Mouse (Mus musculus) liver, postnatal 0 days (tissue): ENCODE measurements around the gene Btnl2. TPM values are rescaled to one million over a fixed set of nuclear protein-coding genes. Genes with fewer than 3 reads are reported as not detected.

Source experiments
- ATAC-seq: fragments of 200-750 bp; cut with Nextera tagmentation; 2 replicates; pipeline ENCODE4 v1.8.0; 2017; ENCODE audit warnings: mild to moderate bottlenecking, moderate library complexity
- DNase-seq: peaks from one replicate; pipeline ENCODE4 v3.0.0-alpha.2; 2016
- H3K27ac ChIP-seq: fragments of 300-500 bp; sonication (generic); 2 replicates; pipeline ENCODE4 v1.5.1; 2014; ENCODE audit warnings: antibody characterized with exemption, moderate library complexity, mild to moderate bottlenecking, low read depth
- H3K27me3 ChIP-seq: fragments of 300-500 bp; sonication (generic); 2 replicates; pipeline ENCODE4 v1.6.1; 2014; ENCODE audit warnings: low read length, control low read depth, mixed read lengths; ENCODE audit not compliant: insufficient read depth
- H3K36me3 ChIP-seq: fragments of 300-500 bp; sonication (generic); replicated peaks from 2 replicates; pipeline ENCODE4 v1.6.1; 2014; ENCODE audit warnings: mild to moderate bottlenecking, control low read depth, low read length, moderate library complexity, mixed read lengths; ENCODE audit not compliant: insufficient read depth
- H3K4me1 ChIP-seq: fragments of 300-500 bp; sonication (generic); 2 replicates; pipeline ENCODE4 v1.6.1; 2014; ENCODE audit warnings: antibody characterized with exemption, mild to moderate bottlenecking, control low read depth; ENCODE audit not compliant: insufficient read depth
- H3K4me2 ChIP-seq: fragments of 300-500 bp; sonication (generic); 2 replicates; pipeline ENCODE4 v1.6.1; 2014; ENCODE audit warnings: low read depth, mild to moderate bottlenecking, low read length, moderate library complexity, mixed read lengths
- H3K4me3 ChIP-seq: fragments of 300-500 bp; sonication (generic); 2 replicates; pipeline ENCODE4 v1.5.1; 2014; ENCODE audit warnings: low read depth, low read length
- H3K9ac ChIP-seq: fragments of 300-500 bp; sonication (generic); replicated peaks from 2 replicates; pipeline ENCODE4 v1.6.1; 2014; ENCODE audit warnings: mild to moderate bottlenecking, moderate library complexity
- H3K9me3 ChIP-seq: fragments of 300-500 bp; sonication (generic); 2 replicates; pipeline ENCODE4 v1.6.1; 2016; ENCODE audit warnings: mild to moderate bottlenecking, control low read depth, low read length, mixed read lengths
- CTCF ChIP-seq: sonication (generic); IDR thresholded peaks from 2 replicates; pipeline ENCODE4 v1.5.1; 2016; ENCODE audit warnings: antibody characterized with exemption, low read depth
- EP300 ChIP-seq: IDR thresholded peaks from 2 replicates; pipeline ENCODE4 v1.6.1; 2016; ENCODE audit warnings: antibody characterized with exemption, low read depth, mild to moderate bottlenecking
- WGBS: fragments of 180-500 bp; shearing (Covaris S2); extraction: QIAGEN DNeasy Blood & Tissue Kit; methylation state at CpG from one replicate; pipeline ENCODE4 v1.1.7; 2014; ENCODE audit not compliant: insufficient replicate concordance; 5-methylcytosine and 5-hydroxymethylcytosine counted together
- polyA plus RNA-seq: library from polyadenylated mRNA; unstranded; fragments of >200 nt; fragmentation: Nextera tagmentation; extraction: Ambion mirVana; gene quantifications from 2 replicates; pipeline ENCODE4 v1.2.1, GENCODE M21; 2015

Btnl2 gene
- not detected in 2 replicates for polyA plus RNA-seq

DNA sequence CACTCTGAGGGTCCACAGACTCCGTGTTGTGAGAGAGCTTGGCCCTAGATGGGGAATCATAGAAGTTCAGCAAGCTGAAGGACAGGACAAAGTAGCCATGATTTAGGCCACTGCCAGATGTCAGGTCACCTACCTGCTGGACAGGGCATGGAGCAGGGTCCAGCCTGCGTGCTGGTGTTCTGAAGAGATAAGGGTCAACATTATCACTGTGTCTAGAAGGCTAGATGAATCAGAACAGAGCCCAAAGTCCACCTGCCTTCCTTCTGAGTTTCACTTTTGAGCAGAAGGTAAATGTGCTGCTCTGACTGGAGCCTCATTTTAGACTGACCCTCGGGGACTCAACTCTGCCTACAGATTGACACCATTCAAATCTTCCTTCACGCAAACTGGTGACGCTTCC is at the start of gene Btnl2:
Gene Btnl2 (plus strand): TSS at position 284 of the 400 bp plus-strand sequence.
- H3K4me3 ChIP-seq = no peak within 1 kb of the TSS
- WGBS = 68% methylated on average over 5 of the region's 5 CpGs
- no peak for TF ChIP-seq CTCF
- no peak for TF ChIP-seq EP300
- H3K9ac ChIP-seq = no peak within 1 kb of the TSS
- DNase-seq (no peak), ATAC-seq (no peak)
- H3K27ac ChIP-seq = peak within 1 kb of the TSS; percentile 70
- H3K4me2 ChIP-seq = peak within 1 kb of the TSS; percentile 11; the same call in 1 of the 2 replicates
- no peaks in the 10 kb centered on the region for H3K9me3 ChIP-seq
- H3K36me3 ChIP-seq = no peaks in the 10 kb centered on the region
- H3K4me1 ChIP-seq = peaks cover 11% of the 10 kb centered on the region
- H3K27me3 ChIP-seq = peaks cover 4% of the 10 kb centered on the region; the same call in 1 of the 2 replicates

DNA sequence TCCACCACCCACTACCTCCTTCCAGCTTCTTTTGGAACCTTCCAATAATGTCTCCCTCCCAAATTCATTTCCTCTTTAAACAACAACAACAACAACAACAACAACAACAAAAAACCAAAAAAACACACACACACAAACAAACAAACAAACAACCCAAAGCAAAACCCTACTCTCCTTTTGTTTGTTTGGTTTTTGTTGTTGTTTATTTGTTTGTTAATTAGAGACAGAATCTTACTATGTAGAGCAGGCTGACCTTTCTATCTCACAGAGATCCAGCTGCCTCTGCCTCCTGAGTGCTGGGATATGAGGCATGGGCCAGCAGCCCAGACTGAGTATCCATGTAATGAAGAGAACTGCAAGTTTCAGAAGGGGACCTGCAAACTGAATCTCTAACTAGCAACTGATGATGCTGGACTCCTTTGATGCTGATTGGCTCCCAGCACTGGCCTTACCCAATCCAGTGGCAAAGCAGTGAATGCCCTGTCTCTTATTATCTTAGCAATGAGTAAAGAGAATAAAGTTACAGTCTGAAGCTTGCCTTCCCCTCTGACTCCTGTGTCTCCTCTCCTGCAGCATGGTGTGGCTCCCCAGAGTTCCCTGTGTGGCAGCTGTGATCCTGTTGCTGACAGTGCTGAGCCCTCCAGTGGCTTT is 49.1 kb upstream of the Btnl2 start, which contains the start of gene H2-Eb1:
Gene H2-Eb1 (plus strand): TSS at position 488 of the 651 bp plus-strand sequence.
- H3K9me3 ChIP-seq = no peaks in the 10 kb centered on the region
- no peaks in the 10 kb centered on the region for H3K36me3 ChIP-seq
- DNase-seq (peak; percentile 82), ATAC-seq (peak; percentile 73)
- no peak within 1 kb of the TSS for H3K4me2 ChIP-seq
- H3K4me1 ChIP-seq = no peaks in the 10 kb centered on the region
- no peak within 1 kb of the TSS for H3K27ac ChIP-seq
- no peak within 1 kb of the TSS for H3K9ac ChIP-seq
- H3K27me3 ChIP-seq = no peaks in the 10 kb centered on the region
- H3K4me3 ChIP-seq = no peak within 1 kb of the TSS
- TF ChIP-seq EP300 (no peak), CTCF (no peak)

DNA sequence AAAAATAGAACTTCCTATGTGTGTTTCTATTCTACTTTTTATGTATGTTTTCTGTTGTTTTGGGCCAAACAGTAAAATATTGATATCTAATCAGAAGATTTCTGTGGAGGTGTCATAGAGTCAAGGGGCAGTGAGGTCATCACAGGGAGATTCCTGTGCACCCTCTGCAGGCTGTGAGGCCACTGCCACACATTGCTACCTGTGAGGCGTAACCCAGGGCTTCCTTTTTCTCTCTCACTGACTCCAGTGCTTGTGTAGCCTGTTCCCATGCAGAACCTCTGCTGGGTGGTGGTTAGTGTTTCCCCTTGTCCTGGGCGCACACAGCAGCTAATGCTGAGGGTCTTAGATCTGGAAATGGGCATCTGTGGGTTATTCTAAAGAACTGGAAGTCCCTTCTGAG is 48.2 kb upstream of the Btnl2 start:
- H3K27me3 ChIP-seq = no peaks in the 10 kb centered on the region
- H3K4me3 ChIP-seq = no peak overlapping the region
- no peaks in the 10 kb centered on the region for H3K4me1 ChIP-seq
- no peak for TF ChIP-seq EP300
- TF ChIP-seq CTCF = no peak
- WGBS = 64% methylated on average over 2 of the region's 2 CpGs
- ATAC-seq (no peak), DNase-seq (no peak)
- H3K4me2 ChIP-seq = no peak overlapping the region
- H3K9me3 ChIP-seq = no peaks in the 10 kb centered on the region
- H3K27ac ChIP-seq = no peak overlapping the region
- H3K36me3 ChIP-seq = no peaks in the 10 kb centered on the region
- H3K9ac ChIP-seq = no peak overlapping the region

DNA sequence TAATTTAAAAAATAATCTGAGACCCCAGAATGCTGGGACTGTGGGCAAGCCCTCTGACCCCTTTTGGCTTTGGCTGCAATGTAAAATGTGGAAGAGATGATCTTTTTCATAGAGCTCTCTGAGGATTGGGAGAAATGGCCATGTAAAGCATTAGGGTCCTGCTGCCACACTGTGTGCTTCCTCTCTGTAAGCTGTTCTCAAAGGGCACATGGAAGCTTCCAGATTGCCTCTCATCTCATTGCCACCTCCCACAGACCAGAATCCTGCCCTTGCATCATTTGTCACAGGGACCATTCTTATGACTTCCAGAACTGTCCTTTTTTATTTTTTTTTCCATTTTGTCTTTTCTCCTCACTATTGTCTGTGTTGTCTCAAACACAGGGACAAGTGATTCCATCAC is 47.4 kb upstream of the Btnl2 start:
- Histone ChIP-seq H3K27me3 (no peaks in the 10 kb centered on the region), H3K4me2 (no peak overlapping the region), H3K36me3 (no peaks in the 10 kb centered on the region), H3K4me3 (no peak overlapping the region), H3K9me3 (no peaks in the 10 kb centered on the region), H3K9ac (no peak overlapping the region), H3K4me1 (no peaks in the 10 kb centered on the region), H3K27ac (no peak overlapping the region)
- TF ChIP-seq CTCF (no peak), EP300 (no peak)
- ATAC-seq = no peak
- DNase-seq = no peak

DNA sequence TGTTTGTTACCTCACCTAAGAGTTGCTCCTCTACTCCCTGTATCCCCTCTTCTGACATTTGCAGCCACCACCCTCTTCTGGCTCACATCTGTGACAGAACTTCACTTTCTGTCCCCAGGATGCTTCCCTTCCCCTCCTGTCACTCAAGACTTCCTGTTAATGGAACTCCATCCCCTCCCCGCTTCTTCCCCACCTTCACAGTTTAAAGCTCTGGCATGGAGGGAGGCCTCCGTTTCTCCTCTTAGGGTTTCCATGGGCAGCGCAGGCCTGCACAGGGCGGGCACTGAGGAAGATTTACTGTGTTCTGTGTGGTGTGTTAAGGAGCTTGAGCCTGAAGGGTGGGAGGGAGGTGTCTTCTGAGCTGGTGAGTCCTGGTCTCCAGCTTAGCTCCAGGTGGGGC is 46.5 kb upstream of the Btnl2 start:
- no peaks in the 10 kb centered on the region for H3K27me3 ChIP-seq
- no peak for TF ChIP-seq CTCF
- no peak for TF ChIP-seq EP300
- no peak overlapping the region for H3K4me2 ChIP-seq
- no peak overlapping the region for H3K9ac ChIP-seq
- H3K27ac ChIP-seq = no peak overlapping the region
- no peaks in the 10 kb centered on the region for H3K9me3 ChIP-seq
- ATAC-seq (no peak), DNase-seq (no peak)
- H3K36me3 ChIP-seq = no peaks in the 10 kb centered on the region
- 75% methylated on average over 4 of the region's 4 CpGs for WGBS
- no peaks in the 10 kb centered on the region for H3K4me1 ChIP-seq
- no peak overlapping the region for H3K4me3 ChIP-seq

DNA sequence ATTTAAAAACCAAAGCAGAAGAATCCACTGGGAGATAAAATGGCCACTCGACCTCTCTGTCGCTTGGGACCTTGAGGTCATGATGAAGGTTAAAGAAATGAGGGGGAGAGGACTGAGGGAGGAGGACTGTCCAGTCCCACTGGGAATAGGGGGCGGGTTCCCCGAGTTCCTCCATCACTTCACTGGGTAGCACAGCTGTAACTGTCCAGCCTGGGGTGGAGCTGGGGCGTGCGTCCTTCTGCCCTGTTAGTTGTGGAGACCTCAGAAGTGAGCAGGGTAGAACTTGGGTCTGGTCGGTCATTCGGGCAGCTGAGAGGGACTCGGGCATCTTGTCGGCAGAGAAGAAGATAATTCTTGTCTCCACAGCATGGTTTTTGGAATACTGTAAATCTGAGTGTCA is 45.4 kb upstream of the Btnl2 start:
- TF ChIP-seq EP300 = no peak
- TF ChIP-seq CTCF = no peak

More for the DNA sequence above, 45.4 kb upstream of the Btnl2 start:
- Histone ChIP-seq H3K4me1 (no peaks in the 10 kb centered on the region), H3K9ac (peak overlapping the region; percentile 56), H3K27ac (no peak overlapping the region), H3K36me3 (no peaks in the 10 kb centered on the region), H3K9me3 (no peaks in the 10 kb centered on the region), H3K4me2 (peak overlapping the region; percentile 79), H3K4me3 (peak overlapping the region; percentile 51), H3K27me3 (no peaks in the 10 kb centered on the region)
- WGBS = 42% methylated on average over 10 of the region's 10 CpGs
- DNase-seq (no peak), ATAC-seq (no peak)
